Mouse (Mus musculus): ENCODE results near the gene Tubb4a. TPM values are rescaled to one million over a fixed set of nuclear protein-coding genes. Genes with fewer than 3 reads are reported as not detected.
A peak's percentile ranks its signal among the peaks of the same experiment; 100 is the strongest.
"Not testable (repeated sequence)": the region's sequence is repeated elsewhere in the genome, so short reads cannot be mapped to it uniquely, and the experiment has no call there.

Tubb4a gene
- 1 to 10 TPM; 1.8 to 1.9 TPM for total RNA-seq (2021)

GRCm38 (mm10) chr17:57087049-57087832, at the start of gene Tubb4a:
Gene Tubb4a (minus strand): TSS chr17:57087782.
- intact Hi-C loops (cut with DNase I), result no loop called here
- peak in 1 of 2 experiments; percentile 35 for DNase-seq

DNA sequence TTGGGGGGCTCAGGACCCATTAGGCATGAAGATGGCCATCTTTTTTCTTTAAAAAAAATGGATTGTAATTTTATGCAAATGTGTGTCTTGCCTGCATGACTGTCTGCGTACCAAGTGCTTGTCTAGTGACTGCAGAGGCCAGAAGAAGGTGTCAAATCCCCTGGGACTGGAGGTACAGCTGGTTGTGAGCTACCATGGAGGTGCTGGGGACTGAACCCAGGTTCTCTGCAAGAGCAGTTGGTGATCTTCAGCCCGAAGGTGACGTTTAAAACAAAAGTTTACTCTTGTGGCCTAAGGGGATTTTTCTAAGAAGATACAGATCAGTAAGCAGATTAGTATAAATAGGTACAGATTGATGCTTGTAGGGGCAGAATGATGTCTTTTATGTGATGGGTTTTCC, 48.1 kb upstream of the Tubb4a start:
- intact Hi-C loops (cut with DNase I), result no loop called here
- DNase-seq, result no peak

- no peak for DNase-seq
- intact Hi-C loops (cut with DNase I), result no loop called here
These were observed 47.1 kb upstream of the Tubb4a start for GRCm38 (mm10) chr17:57134693-57135092.

- intact Hi-C loops (cut with DNase I); DNase-seq: not testable (repeated sequence)
These were observed 46.4 kb upstream of the Tubb4a start for GRCm38 (mm10) chr17:57134021-57134420.

DNA sequence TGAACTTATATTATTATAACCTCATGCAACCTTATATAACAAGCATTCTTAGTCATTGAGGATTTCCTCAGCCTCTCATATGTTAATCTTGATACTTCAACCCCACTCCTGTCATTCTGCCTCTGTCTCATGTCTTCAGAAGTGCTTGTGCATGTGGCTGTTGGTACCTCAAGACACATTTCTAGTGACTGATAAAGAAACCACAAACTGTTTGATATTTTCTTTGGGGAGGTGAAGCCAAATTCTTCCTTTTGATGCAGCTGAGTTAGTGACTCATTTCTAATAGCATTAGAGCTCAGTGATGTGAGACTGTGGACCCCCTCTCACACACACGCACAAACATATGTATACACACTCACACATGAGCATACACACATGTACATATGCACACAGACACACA, 44.2 kb upstream of the Tubb4a start:
- intact Hi-C loops (cut with DNase I), result no loop called here
- no peak for DNase-seq

DNA sequence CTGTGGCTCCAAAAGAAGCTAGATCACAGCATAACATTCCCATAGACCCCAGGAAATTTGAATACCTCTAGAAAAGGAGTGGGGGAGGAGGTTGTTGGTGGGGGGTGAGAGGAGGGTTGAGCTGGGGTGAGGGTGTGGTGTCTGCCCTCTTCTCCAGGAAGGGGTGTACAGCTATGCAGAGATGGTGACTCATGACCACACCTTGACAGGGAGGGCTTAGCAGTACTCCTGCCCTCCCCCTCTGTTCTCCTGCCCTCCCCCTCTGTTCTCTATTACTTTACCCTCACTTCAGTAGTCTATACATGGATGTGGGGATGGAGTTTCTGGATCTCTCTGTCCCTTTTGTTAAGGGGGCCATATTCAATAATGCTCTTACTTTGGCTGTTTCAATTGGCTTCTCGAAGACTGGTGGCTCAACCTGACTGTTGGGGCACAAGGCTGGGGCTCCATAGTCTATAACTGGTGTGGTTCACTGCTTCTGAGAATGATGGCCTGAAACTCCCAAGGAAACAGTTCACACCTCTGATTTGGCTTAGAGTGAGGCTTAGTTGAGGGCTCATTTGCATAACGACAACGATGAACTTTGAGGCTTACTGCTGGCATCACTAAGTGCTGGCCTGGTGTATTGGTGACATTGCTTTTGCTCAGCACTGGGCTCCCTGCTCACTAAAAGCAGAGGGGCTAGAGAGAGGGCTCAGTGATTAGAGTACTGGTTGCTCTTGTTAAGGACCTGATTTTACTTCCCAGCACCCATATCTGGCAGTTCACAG, 38.5 kb upstream of the Tubb4a start:
- intact Hi-C loops (cut with DNase I), result no loop called here
- no peak for DNase-seq

DNA sequence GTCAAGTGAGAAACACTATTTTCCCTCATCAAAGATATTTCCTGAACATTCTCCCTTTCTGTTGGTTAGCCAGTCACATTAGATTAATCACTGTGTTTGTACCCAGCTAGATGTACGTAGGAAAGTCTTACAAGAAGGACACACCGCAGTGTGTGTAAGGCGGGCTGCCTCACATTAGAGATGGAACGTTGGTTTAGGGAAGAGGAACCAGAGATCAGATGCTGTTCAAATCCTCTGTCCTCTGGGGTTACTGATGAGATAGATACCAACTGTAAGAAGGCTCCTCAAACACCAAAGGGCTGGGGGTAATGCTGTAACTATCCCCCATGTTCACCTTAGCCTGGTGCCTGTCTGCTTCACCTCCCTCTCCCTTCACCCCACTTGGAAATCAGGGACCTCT, 37.2 kb upstream of the Tubb4a start:
- no peak for DNase-seq
- intact Hi-C loops (cut with DNase I), result no loop called here

DNA sequence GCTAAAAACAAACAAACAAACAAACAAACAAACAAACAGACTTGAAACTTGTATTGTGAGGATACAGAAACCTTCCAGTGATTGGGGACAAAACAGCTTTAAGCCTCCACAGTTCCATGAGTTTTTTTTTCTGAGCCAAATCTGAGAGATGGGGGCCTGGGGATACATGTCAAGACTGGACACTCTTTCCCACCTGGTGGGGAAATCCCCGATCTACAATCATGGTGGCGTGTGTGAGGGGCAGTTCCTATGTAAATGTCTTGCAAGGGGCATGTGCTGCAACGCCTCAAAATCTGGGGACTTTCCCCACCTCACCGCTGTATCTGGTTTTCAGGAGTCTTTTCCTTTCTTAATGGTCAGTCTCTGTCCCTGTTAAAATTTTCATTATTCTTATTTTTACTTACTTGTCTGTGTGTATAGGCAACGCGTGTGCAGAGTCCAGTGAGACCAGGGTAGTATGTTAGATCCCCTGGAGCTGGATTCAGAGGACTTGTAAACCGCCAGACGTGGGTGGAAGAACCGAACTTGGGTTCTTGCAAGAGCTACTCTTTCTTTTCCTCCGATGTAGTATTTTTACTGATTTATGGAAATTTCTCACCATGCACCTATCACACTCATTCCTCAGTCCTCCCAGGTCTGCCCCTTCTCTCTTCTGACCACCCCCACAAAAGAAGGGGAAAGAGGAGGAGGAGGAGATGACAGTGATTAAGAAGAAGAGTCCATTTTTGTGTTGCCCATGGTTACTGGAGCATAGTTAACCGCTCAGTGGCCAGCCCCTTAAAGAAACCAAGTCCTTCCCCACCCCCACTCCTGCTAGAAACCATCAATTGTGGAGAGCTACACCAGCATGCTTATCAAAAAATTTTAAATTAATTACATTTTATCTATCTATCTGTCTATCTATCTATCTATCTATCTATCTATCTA, 35.9 kb upstream of the Tubb4a start:
- intact Hi-C loops (cut with DNase I), result no loop called here
- no peak for DNase-seq

- intact Hi-C loops (cut with DNase I), result no loop called here
- DNase-seq, result no peak
These were observed 34.3 kb upstream of the Tubb4a start for GRCm38 (mm10) chr17:57121856-57122255.

DNA sequence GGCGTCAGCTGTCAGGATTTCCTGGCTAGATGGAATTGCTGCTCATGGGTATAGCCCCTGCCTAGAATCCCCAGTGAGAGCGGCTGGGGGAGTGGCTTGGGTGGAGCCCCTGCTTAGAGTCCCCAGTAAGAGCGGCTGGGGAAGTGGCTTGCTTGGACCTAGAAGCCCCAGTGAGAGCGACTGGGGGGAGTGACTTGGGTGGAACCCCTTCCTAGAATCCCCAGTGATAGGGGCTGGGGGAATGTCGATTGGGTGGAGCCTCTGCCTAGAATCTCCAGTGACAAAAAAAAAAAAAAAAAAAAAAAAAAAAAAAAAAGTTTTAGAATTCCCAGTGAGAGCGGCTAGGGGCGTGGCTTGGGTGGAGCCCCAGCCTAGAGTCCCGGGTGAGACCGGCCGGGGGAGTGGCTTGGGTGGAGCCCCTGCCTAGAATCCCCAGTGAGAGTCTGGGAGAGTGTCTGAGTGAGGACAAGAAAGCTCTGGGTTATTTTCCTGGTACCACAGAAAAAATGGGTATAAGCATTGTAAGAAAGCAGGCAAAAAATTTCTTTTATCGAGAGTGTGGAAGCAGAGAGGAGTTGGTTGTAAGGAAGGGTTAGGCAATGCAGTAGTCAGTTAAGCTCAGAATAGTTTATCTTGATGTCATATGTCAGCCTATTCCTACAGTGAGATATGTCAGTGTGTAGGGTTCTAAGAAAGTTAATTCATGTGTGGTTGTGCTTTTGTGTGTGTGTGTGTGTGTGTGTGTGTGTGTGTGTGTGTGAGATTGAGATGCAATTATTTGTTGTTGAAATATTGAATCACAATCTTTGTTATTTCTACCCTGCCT, 31.2 kb upstream of the Tubb4a start:
- DNase-seq, result peak; percentile 32 to 47
- intact Hi-C loops (cut with DNase I), result loop anchor here (1.0 kb wide), 1 partner anchor 114 kb away; no protein-coding TSS in a partner anchor

DNA sequence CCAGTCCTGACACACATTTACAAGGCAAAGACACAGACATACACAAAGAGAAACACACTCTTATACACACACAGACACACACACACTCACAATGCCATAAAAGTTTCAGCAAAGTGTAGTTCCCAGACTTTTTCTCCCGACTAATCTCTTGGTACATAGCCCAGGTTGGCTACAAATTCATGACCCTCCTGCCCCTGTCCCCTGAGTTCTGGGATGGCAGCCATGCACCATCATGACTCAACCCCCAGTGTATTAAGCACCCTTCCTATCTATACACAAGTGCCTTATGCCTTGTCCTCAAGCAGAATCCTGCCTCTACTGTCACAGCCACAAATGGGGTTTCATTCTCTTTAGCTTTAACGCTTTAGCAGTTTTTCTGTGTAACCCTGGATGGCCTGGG, 29.2 kb upstream of the Tubb4a start:
- intact Hi-C loops (cut with DNase I), result no loop called here
- DNase-seq, result no peak

DNA sequence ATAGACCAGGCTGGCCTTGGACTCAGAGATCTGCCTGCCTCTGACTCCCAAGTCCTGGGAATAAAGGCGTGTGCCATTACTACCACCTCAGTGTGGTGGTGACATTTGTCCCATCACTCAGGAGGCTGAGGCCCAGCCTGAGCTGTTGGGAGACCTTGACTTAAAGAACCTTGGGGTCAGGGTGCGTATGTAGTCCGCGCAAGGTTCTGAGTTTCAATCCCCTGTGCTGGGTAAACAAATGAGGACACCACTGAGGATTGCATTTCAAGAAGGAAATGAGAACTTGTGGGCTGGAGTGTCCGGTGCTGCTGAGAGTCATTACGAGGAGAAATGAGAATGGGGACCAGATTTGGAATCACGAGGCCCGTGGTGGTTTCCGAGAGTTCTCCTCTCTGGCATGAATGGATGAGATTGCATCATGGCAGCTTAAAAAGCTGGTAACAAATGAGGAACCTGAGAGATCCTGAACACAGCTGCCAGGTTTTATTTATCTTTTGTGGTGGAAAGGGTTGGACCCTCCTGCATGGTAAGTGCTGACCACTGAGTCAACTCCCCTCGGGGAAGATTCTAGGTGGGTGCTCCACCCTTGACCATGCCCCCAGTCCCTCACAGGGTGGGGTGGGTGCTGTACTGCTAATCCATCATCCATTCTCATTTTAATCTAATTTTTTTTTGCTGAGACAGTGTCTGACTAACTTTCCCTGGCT, 25.3 kb upstream of the Tubb4a start:
- intact Hi-C loops (cut with DNase I), result loop anchor here (5.0 kb wide), 1 partner anchor 39 kb away; no protein-coding TSS in a partner anchor

GRCm38 (mm10) chr17:57110005-57110404, 22.4 kb upstream of the Tubb4a start:
- intact Hi-C loops (cut with DNase I), result loop anchor here (5.0 kb wide), 1 partner anchor 42 kb away; no protein-coding TSS in a partner anchor
- no peak for DNase-seq

More for the DNA sequence above, 25.3 kb upstream of the Tubb4a start:
- no peak for DNase-seq

GRCm38 (mm10) chr17:57108666-57109171, 21.1 kb upstream of the Tubb4a start:
- no peak for DNase-seq
- intact Hi-C loops (cut with DNase I), result no loop called here

DNA sequence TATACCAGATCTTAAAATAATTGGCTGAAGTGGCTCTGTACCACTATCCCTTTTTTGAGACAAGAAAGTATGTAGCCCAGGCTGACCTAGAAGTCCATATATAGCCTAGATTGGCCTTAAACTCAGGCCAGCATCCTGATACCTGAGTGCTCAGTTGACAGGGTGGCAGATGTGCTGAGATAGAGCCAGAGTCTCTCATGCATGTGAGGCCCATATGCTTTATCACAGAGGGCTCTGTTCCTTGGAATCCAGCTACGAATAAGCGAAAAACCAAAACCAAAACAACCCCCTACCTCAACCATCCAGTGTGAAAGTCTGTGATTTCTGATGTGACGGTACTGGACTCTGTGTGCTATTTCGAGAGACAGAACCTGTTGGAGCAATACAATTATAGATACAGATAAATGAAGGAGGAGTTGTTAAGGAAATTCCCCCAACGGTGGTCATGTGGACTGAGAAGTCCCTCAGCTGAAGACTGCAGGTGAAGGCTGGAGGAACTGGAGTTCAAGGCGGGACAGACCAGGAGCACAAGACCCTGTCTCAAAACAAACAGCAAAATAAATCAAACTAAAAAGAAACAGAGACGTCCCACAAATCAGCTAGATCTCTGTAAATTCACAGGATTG, 20.6 kb upstream of the Tubb4a start:
- intact Hi-C loops (cut with DNase I), result no loop called here
- no peak for DNase-seq

DNA sequence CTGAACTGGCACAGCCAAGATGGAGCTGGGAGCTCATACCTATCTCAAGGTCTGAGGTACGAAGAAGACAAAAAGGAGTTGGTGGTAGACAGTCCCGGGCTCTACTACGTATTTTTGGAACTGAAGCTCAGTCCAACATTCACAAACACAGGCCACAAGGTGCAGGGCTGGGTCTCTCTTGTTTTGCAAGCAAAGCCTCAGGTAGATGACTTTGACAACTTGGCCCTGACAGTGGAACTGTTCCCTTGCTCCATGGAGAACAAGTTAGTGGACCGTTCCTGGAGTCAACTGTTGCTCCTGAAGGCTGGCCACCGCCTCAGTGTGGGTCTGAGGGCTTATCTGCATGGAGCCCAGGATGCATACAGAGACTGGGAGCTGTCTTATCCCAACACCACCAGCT, 19.5 kb upstream of the Tubb4a start:
- no peak for DNase-seq
- intact Hi-C loops (cut with DNase I), result no loop called here

GRCm38 (mm10) chr17:57106035-57106368, 18.4 kb upstream of the Tubb4a start:
- DNase-seq, result no peak
- intact Hi-C loops (cut with DNase I), result no loop called here

DNA sequence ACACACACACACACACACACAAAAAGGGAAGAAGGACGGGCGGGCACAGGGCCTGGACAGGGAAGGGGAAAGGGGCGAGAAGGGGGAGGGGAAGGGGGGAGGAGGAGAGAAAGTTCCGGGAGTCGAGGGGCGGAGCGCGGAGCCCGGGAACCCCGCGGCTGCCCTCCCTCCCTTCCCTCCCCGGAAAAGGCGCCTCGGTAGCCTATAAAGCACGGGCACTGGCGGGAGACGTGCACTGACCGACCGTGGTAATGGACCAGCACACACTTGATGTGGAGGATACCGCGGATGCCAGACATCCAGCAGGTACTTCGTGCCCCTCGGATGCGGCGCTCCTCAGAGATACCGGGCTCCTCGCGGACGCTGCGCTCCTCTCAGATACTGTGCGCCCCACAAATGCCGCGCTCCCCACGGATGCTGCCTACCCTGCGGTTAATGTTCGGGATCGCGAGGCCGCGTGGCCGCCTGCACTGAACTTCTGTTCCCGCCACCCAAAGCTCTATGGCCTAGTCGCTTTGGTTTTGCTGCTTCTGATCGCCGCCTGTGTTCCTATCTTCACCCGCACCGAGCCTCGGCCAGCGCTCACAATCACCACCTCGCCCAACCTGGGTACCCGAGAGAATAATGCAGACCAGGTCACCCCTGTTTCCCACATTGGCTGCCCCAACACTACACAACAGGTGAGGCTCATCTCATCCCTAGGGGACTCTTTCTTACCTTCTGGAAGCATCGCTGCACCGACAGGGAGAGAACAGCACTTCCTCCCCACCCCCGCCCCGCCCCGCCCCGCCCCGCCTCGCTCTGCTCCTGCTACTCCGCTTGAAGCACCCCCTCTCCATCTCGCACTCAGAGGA, 17.8 kb upstream of the Tubb4a start, which contains the start of gene Tnfsf9:
TSS of gene Tnfsf9 (plus strand) at position 145 of the 854 bp plus-strand sequence.
- intact Hi-C loops (cut with DNase I), result no loop called here
- peak; percentile 42 to 51 for DNase-seq
